Mouse (Mus musculus): Measurements from ENCODE around the gene Rasal2. TPM values are rescaled to one million over a fixed set of nuclear protein-coding genes. Genes with fewer than 3 reads are reported as not detected.

Gene Rasal2
- polyA plus RNA-seq, 1 experiment from 2014 or later = 13.7 TPM

- Histone ChIP-seq H3K27ac (ENCODE audit: low read length) (peak overlapping the region; percentile 94), H3K4me2 (ENCODE audit: low read depth, low read length) (peak overlapping the region; percentile 60), H3K9me3 (replicated peaks; ENCODE audit: control insufficient read depth, low read length) (no peaks in the 10 kb centered on the region), H3K4me1 (ENCODE audit: control insufficient read depth, insufficient read depth, low read length) (peaks cover 35% of the 10 kb centered on the region), H3K9ac (ENCODE audit: low read length) (peak overlapping the region; percentile 61), H3K27me3 (ENCODE audit: control insufficient read depth, insufficient read depth, low read length) (no peaks in the 10 kb centered on the region), H3K4me3 (ENCODE audit: low read length) (peak overlapping the region; percentile 14), H3K36me3 (ENCODE audit: control insufficient read depth, insufficient read depth) (no peaks in the 10 kb centered on the region)
- no peak; the same call in 1 of the 2 replicates for ATAC-seq (replicated peaks; ENCODE audit: extremely low read depth, insufficient read depth, low FRiP score)
- WGBS = 15% methylated on average over 19 of the region's 19 CpGs
Measured at GRCm38 (mm10) chr1:157443723-157444561, 31.5 kb upstream of the Rasal2 start.

- Histone ChIP-seq H3K9ac (ENCODE audit: low read length) (peak overlapping the region; percentile 61), H3K9me3 (replicated peaks; ENCODE audit: control insufficient read depth, low read length) (no peaks in the 10 kb centered on the region), H3K4me2 (ENCODE audit: low read depth, low read length) (peak overlapping the region; percentile 60), H3K4me3 (ENCODE audit: low read length) (peak overlapping the region; percentile 14), H3K36me3 (ENCODE audit: control insufficient read depth, insufficient read depth) (no peaks in the 10 kb centered on the region), H3K4me1 (ENCODE audit: control insufficient read depth, insufficient read depth, low read length) (peaks cover 35% of the 10 kb centered on the region), H3K27ac (ENCODE audit: low read length) (peak overlapping the region; percentile 94), H3K27me3 (ENCODE audit: control insufficient read depth, insufficient read depth, low read length) (no peaks in the 10 kb centered on the region)
- WGBS = 14% methylated on average over 14 of the region's 14 CpGs
- ATAC-seq (replicated peaks; ENCODE audit: extremely low read depth, insufficient read depth, low FRiP score) = peak; percentile 81
Measured at GRCm38 (mm10) chr1:157443026-157443722, 30.8 kb upstream of the Rasal2 start.

DNA sequence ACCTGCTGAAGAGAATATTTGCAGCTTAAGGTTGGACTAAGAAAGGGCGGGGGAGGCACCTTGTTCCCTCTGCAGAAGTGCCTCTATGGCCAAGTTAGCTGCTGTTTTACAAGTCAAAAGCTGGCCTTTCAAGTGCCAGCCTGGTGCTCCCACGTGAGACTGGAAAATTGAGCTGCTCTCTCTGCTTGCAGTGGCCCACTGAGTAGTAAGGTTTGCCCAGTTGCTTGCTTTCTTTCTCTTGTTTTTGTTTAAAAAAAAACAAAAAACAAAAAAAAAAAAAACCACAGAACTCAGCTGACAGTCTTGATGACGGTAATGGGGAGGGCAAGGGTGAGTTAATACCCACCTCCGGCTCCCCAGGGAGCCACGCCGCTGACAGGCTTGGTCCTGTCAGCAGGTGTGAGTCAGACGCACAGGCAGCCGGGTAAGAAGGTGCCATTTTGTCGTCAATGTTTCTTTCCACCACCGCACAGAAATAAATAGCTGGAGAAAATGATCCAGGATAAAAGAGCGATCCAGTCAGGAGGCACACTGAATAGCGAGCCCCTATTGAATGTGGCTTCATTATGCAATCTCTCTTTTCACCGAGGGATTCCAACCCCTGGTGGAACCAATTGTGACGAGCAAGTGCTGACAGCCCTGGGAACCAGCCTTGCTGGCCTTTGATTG is 27.7 kb upstream of the Rasal2 start:
- no peak overlapping the region for H3K4me3 ChIP-seq (ENCODE audit: low read length)
- WGBS = 15% methylated on average over 14 of the region's 14 CpGs
- no peak for ATAC-seq (replicated peaks; ENCODE audit: extremely low read depth, insufficient read depth, low FRiP score)
- H3K9ac ChIP-seq (ENCODE audit: low read length) = no peak overlapping the region
- peaks cover 37% of the 10 kb centered on the region for H3K4me1 ChIP-seq (ENCODE audit: control insufficient read depth, insufficient read depth, low read length)
- peak overlapping the region; percentile 29; the same call in 1 of the 2 replicates for H3K4me2 ChIP-seq (ENCODE audit: low read depth, low read length)
- H3K9me3 ChIP-seq (replicated peaks; ENCODE audit: control insufficient read depth, low read length) = no peaks in the 10 kb centered on the region
- H3K27ac ChIP-seq (ENCODE audit: low read length) = peak overlapping the region; percentile 34; the same call in 1 of the 2 replicates
- no peaks in the 10 kb centered on the region for H3K36me3 ChIP-seq (ENCODE audit: control insufficient read depth, insufficient read depth)
- H3K27me3 ChIP-seq (ENCODE audit: control insufficient read depth, insufficient read depth, low read length) = no peaks in the 10 kb centered on the region

DNA sequence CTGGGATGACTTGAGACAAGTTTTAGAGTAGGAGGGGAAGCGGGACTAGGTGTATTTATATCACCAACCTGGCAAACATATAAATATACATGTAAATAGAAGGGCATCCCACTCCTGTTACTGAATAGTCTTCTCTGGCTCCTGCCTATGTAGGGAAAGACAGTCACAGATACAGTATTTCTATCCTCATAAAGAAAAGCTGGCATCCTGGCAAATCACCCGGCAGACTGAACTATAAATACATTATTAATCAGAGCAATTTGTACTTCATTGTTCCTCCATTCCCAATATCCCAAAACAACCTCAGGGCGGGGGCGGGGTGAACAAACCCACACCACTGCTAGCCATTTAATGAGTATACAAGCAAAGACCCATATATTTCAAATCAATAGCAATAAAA is 26.7 kb upstream of the Rasal2 start:
- Histone ChIP-seq H3K9me3 (replicated peaks; ENCODE audit: control insufficient read depth, low read length) (no peaks in the 10 kb centered on the region), H3K4me2 (ENCODE audit: low read depth, low read length) (no peak overlapping the region), H3K27me3 (ENCODE audit: control insufficient read depth, insufficient read depth, low read length) (no peaks in the 10 kb centered on the region), H3K4me3 (ENCODE audit: low read length) (no peak overlapping the region), H3K4me1 (ENCODE audit: control insufficient read depth, insufficient read depth, low read length) (peaks cover 27% of the 10 kb centered on the region), H3K36me3 (ENCODE audit: control insufficient read depth, insufficient read depth) (no peaks in the 10 kb centered on the region), H3K27ac (ENCODE audit: low read length) (no peak overlapping the region), H3K9ac (ENCODE audit: low read length) (no peak overlapping the region)
- no peak for ATAC-seq (replicated peaks; ENCODE audit: extremely low read depth, insufficient read depth, low FRiP score)
- 76% methylated on average over 4 of the region's 4 CpGs for WGBS

DNA sequence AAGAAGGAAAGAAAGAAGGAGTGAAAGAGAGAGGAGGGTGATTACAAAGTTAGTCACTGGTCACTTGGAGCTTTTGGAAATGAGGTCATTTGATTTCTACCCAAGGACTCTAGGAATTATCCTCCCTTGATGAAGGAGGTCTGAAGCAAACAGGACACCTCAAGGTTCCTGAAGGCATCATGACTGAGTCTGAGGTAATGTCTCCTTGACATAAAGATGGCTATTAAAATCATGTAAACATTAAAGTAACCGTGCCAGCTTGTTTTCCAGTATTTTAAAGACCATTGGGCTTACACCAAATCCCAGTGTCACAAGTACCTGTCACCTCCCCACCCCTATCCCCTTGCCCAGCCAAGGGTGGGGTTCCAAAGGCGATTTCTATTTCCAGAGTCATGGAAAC is 25.9 kb upstream of the Rasal2 start:
- Histone ChIP-seq H3K36me3 (ENCODE audit: control insufficient read depth, insufficient read depth) (no peaks in the 10 kb centered on the region), H3K4me1 (ENCODE audit: control insufficient read depth, insufficient read depth, low read length) (peaks cover 23% of the 10 kb centered on the region), H3K27me3 (ENCODE audit: control insufficient read depth, insufficient read depth, low read length) (no peaks in the 10 kb centered on the region), H3K9ac (ENCODE audit: low read length) (no peak overlapping the region), H3K9me3 (replicated peaks; ENCODE audit: control insufficient read depth, low read length) (no peaks in the 10 kb centered on the region), H3K4me3 (ENCODE audit: low read length) (no peak overlapping the region), H3K27ac (ENCODE audit: low read length) (no peak overlapping the region), H3K4me2 (ENCODE audit: low read depth, low read length) (no peak overlapping the region)
- ATAC-seq (replicated peaks; ENCODE audit: extremely low read depth, insufficient read depth, low FRiP score) = no peak
- WGBS = 78% methylated on average over 2 of the region's 2 CpGs

DNA sequence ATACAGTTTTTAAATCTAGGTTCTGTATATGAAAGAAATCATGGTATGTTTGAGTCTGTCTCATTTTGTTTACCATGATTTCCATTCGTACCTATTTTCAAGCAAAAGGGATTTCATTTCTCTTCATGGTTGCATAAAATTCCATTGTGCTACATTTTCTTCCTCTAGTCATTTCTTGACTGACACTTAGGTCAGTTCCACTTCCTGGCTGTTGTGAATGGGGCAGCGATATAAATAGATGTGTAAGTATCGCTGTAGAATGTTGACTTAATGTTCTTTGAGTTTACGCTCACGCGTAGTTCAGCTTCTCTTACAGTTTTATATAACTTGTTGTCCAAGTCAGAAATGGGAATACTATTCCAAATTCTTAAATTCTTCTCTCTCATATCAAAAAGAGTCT is 23.5 kb upstream of the Rasal2 start:
- Histone ChIP-seq H3K4me3 (ENCODE audit: low read length) (no peak overlapping the region), H3K4me2 (ENCODE audit: low read depth, low read length) (no peak overlapping the region), H3K9me3 (replicated peaks; ENCODE audit: control insufficient read depth, low read length) (no peaks in the 10 kb centered on the region), H3K4me1 (ENCODE audit: control insufficient read depth, insufficient read depth, low read length) (peaks cover 11% of the 10 kb centered on the region), H3K27ac (ENCODE audit: low read length) (no peak overlapping the region), H3K9ac (ENCODE audit: low read length) (no peak overlapping the region), H3K27me3 (ENCODE audit: control insufficient read depth, insufficient read depth, low read length) (no peaks in the 10 kb centered on the region), H3K36me3 (ENCODE audit: control insufficient read depth, insufficient read depth) (no peaks in the 10 kb centered on the region)
- 54% methylated on average over 6 of the region's 6 CpGs for WGBS
- no peak for ATAC-seq (replicated peaks; ENCODE audit: extremely low read depth, insufficient read depth, low FRiP score)

DNA sequence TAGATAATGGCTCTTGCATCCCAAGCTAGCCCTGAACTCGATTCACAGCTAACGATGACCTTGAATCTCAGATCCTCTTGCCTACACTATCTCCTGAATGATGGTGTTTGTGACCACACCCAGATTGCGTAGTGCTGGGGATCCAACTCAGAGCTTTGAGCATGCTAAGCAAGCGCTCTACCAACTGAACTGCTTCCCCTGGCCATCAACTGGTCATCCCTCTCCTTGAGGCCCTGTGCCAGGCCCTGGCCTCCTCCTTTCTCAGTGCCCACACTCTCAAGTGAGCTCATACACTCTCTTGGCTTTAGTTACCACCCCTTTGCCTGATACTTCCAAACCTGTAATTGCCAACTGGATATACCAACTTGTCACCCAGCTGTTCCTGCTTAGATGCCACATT is 22.0 kb upstream of the Rasal2 start:
- 89% methylated on average over 4 of the region's 4 CpGs for WGBS
- no peak overlapping the region for H3K4me3 ChIP-seq (ENCODE audit: low read length)
- ATAC-seq (replicated peaks; ENCODE audit: extremely low read depth, insufficient read depth, low FRiP score) = no peak

GRCm38 (mm10) chr1:157433316-157433715 is 20.9 kb upstream of the Rasal2 start:
- no peak overlapping the region for H3K27ac ChIP-seq (ENCODE audit: low read length)
- H3K9ac ChIP-seq (ENCODE audit: low read length) = no peak overlapping the region
- H3K4me3 ChIP-seq (ENCODE audit: low read length) = no peak overlapping the region
- no peak overlapping the region for H3K4me2 ChIP-seq (ENCODE audit: low read depth, low read length)
- 0 out of 2 replicates have a peak, but pooled peaks cover 2% of the 10 kb centered on the region for H3K4me1 ChIP-seq (ENCODE audit: control insufficient read depth, insufficient read depth, low read length)
- WGBS = 39% methylated on average over 3 of the region's 3 CpGs
- no peaks in the 10 kb centered on the region for H3K27me3 ChIP-seq (ENCODE audit: control insufficient read depth, insufficient read depth, low read length)
- no peaks in the 10 kb centered on the region for H3K9me3 ChIP-seq (replicated peaks; ENCODE audit: control insufficient read depth, low read length)
- no peak for ATAC-seq (replicated peaks; ENCODE audit: extremely low read depth, insufficient read depth, low FRiP score)
- H3K36me3 ChIP-seq (ENCODE audit: control insufficient read depth, insufficient read depth) = no peaks in the 10 kb centered on the region

More for the DNA sequence above, 22.0 kb upstream of the Rasal2 start:
- no peak overlapping the region for H3K9ac ChIP-seq (ENCODE audit: low read length)
- H3K27ac ChIP-seq (ENCODE audit: low read length) = no peak overlapping the region
- no peaks in the 10 kb centered on the region for H3K9me3 ChIP-seq (replicated peaks; ENCODE audit: control insufficient read depth, low read length)
- H3K4me2 ChIP-seq (ENCODE audit: low read depth, low read length) = no peak overlapping the region
- no peaks in the 10 kb centered on the region for H3K36me3 ChIP-seq (ENCODE audit: control insufficient read depth, insufficient read depth)
- H3K27me3 ChIP-seq (ENCODE audit: control insufficient read depth, insufficient read depth, low read length) = no peaks in the 10 kb centered on the region
- H3K4me1 ChIP-seq (ENCODE audit: control insufficient read depth, insufficient read depth, low read length) = peaks cover 5% of the 10 kb centered on the region

All from heart, embryonic 16.5 days (tissue).